Mouse (Mus musculus): ENCODE data around the gene Rheb.

- TF ChIP-seq CHD2 (IDR thresholded peaks at IDR 0.05; ENCODE audit: low read depth, low read length): no peak
- no peak for TF ChIP-seq MAFK (IDR thresholded peaks at IDR 0.05; ENCODE audit: insufficient read depth, low read depth, low read length)
- TF ChIP-seq ZNF384 (IDR thresholded peaks at IDR 0.05; ENCODE audit: low read depth, low read length): no peak
- no peak for TF ChIP-seq ZC3H11A (IDR thresholded peaks at IDR 0.05; ENCODE audit: borderline replicate concordance, low read depth, low read length)
Observed at GRCm38 (mm10) chr5:24877836-24878624, 35.6 kb upstream of the Rheb start.
